Mouse (Mus musculus) right cerebral cortex, postnatal 4 days (tissue): ENCODE data around the gene Ninj2.

Experiments used
- DNase-seq: peaks from one replicate; pipeline ENCODE4 v3.0.0-alpha.2; 2022

The Ninj2 gene

DNA sequence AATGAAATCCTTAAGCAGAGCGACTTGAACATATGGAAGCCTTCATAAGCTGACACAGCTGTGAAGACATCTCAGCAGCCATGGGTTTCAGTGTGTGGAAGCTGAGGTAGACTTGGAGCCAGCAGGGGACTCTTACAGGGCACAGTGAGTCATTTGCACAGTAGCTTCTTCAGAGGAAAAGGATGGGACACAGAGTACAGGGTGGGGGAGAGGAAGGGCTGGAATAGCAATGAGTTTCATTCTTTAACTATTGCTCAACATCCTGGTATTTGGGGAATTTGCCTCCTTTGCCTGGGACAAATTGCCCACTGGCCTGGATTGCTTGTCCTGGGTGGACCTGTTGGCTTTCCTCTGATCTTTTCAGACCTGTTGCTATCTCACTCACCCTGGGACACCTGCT is 52.3 kb downstream of the Ninj2 start:
- no peak for DNase-seq

DNA sequence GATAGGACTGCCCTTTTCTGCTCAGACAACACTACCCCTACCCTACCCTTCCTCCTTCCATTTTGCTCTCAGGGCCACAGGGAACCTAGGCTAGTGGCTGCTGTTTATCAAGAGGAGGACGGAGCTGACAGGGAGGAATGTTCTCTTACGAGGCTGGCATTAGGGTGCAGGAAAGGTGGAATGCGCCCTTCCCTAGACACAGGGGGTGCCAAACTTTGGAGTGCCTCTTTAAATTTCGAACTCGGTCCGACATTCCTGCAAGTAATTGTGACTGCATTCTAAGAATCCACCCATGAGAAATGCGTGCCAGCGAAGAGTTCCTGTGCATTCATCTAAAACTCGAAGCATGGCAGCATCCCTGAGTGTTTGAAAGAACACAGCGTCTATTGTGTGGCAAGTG is 53.5 kb downstream of the Ninj2 start:
- DNase-seq, result no peak

DNA sequence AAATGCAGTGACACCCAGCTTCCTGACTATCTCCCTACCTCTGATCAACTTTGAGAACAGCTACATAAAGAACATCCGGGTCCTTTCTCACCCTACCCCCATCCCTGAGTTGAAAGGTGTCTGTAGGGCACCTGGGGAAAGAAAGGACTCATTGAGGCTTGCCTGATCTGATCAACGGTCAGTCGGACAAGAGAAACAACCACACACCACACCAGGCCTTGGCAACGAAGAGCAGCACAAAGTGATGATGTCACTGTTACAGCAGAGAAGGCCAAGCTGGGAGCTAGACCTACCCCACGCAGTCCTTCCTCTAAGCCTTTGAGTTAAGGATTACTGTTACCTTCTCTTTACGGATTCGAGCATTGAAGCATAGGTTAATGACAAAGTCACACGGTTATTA is 54.3 kb downstream of the Ninj2 start:
- no peak for DNase-seq

DNA sequence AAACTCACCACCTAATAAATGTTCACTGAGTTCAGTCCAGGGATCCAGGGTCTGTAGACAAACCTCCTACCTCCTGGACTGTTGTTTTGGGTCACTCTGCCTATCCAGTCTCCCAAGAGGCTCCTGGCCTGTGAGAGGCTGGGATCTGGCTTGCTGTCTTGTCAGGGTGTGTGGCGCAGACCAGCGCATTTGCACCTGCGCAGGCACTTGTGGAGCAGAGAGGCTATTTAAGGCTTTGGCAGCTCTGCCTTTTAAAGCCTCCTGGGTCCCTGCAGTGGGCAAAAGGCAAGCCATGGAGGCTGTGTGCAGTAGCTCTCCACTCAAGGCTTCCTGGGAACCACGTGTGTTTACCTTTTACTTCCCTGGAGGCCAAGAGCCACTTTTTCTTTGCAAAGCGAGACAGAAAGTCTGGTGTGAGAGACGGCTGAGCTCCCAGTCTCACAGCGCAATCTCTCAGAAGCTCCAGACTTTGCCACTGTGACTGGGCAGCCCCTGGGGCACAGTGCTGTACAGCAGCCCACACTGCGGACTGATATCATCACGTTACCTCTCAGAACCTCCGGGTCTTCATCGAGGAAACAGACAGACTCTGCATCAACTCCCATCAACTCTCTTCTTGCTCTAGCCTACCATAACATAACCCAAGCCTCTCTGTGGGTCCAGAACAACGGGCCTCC is 55.7 kb downstream of the Ninj2 start:
- no peak for DNase-seq

DNA sequence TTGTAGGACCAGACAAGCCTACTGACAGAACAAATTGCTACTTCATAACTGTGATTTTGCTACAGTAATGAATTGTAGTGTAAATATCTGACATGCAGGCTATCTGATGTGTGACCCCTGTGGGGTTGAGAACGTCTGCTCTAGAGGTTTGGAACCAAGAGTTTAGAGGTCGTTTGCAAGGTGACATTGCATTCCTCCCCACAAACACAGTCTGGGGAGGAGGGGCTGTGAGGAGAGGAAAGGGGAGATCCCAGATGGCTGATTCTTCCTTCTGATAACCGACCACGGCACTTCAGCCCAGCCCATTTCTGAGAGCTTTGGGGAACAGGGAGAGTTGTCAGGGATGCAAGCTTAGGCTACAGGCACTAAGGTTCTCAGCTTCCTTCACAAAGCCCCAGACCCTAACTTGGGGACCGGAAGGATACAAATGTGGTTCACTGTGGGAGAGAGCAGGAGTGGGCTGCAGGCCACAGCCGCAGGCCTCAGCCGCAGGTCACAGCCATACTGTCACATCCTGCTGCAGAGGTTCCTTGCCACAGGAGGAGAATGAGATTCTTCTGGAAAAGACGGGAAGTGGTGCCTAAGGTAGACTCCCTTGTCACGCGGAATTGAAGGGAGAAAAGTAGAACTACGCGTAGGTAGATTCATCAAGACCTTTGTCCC is 56.4 kb downstream of the Ninj2 start:
- no peak for DNase-seq

DNA sequence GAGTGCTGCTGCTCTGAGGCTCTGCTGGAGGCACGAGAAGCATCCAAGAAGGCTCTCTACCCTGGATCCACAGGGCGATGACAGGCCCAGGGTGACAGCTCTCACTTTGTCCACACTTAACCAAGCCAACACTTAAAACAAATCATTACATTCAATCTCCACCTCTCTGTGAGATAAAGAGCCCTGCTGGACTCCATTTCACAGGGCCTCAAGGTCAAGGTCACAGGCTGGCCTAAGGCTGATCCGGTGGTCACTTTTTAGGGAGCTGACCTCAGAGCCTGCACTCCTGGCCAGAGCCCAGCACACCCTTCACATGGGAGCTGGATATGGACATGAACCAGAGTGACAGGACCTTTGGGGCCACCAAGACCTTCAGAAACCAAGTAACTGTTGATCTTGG is 57.1 kb downstream of the Ninj2 start:
- no peak for DNase-seq

DNA sequence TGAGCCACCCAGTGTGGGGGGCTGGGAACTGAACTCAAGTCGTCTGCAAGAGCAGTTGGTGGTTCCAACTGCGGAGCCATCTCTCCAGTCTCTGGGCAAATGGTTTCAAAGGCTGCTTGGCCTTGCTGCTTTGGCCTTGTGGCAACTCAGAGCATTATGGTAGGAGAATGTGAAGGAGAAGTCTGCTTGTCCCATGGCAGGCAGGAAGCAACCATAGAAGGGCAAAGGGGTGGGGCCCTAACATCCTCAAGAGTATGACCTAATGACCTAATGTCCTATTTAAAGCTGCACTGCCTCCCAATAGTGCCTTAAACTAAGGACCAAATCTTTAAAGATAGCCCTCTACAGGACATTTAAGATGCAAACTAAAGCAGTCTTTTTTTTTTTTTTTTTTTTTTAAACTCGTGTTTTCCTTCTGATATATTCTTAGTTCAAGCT is 58.5 kb downstream of the Ninj2 start:
- DNase-seq, result no peak

DNA sequence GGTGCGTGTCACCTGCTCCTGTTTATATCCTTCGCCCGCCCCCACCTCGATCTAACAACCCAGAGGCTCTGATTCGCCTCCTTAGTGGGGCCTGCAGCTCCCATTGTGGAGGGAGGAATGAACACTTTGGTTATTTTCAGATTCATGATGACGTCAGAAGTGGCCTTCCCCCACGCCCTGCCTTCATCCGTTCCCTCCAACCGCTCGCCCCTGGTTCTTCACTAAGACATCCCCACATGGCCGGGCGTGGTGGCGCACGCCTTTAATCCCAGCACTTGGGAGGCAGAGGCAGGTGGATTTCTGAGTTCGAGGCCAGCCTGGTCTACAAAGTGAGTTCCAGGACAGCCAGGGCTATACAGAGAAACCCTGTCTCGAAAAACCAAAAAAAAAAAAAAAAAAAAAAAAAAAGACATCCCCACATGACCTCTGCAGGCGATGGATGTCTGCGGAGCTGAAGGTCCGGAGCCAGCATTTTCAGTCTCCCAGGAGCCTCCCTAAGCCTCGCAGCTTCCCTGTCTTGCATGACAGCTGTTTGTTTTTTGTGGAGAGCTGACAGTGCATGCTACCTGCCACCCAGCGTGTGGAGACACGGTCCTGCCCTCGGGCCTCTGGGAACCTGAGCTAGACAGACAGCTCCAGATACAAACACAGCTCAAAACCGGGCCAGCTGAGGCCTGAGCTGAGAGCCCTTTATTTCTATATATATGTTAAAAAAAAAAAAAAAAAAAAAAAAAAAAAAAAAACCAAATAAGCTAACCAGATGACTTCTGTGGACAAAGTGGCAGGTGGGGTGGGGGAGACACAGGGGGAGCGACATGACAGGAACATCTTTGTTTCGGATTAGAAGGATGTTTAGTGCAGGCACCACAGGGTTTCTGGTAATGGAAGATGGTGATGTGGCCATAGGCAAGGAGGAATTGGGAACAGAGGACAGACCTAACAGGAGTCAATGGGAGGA is 59.9 kb downstream of the Ninj2 start:
- DNase-seq, result no peak

DNA sequence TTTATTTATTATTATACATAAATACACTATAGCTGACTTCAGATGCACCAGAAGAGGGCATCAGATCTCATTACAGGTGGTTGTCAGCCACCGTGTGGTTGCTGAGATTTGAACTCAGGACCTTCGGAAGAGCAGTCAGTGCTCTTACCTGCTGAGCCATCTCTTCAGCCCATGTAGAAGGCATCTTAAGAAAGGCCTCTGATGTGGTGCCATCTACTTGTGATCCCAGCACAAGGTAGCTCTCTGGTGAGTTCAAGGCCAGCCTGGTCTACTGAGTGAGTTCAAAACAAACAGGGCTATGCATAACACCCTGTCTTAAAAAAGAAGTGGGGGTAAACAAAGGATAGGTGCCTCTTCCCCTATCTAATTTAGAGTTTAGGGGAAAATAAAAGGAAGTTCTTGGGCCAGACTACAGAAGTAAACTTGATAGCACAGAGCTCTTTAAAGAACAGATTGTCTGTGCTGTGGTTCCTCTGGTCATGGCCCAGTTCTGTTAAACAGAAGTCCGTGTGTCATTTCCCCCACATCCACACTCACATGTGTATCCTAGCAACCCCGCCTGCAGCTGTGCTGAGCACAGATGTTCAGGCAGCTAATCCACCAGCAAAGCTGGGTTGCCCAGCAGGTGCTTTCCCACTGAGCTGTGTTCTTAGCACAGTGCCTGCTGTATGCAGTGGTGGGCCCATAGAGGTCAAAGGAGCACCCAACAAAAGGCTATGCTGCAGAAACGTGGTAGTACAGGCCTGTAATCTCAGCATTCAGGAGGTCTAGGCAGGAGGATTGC is 61.6 kb downstream of the Ninj2 start:
- DNase-seq, result no peak

DNA sequence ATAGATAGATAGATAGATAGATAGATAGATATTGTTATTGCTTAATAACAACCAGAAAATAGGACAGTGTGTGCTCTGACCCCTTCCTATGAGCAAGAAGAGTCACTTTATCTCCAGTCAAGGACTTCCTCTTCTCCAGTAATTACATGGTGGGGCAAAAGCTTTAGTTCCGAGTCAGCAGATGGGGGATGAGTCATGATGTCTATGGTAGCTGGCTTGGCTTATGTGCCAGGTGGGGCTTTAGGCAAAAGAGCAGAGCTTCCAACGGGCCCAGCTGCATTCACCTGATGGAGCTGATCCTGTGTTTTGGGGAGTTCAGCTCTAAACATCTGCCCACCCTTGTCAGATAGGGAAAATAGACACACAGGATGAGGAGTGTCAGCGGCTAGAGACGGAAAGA is 62.4 kb downstream of the Ninj2 start:
- no peak for DNase-seq

DNA sequence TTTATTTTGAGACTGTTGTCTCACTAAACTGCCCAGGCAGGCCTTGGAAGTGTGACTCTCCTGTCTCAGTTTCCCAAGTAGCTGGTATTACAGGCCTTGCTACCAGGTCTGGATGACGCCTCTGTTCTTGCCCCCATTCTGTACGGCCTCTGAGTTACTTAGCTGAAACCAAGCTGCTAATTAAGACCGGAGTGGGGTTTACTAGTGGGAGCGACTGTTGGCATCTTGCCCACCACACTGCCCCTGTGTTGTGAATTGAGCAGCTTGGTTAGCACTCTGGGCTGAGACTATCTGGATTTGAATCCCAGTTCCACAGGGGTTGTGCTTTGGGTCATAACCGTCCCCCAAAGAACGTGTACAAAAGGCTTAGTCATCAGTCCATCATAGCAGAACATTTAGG is 64.3 kb downstream of the Ninj2 start:
- peak; percentile 30 for DNase-seq

DNA sequence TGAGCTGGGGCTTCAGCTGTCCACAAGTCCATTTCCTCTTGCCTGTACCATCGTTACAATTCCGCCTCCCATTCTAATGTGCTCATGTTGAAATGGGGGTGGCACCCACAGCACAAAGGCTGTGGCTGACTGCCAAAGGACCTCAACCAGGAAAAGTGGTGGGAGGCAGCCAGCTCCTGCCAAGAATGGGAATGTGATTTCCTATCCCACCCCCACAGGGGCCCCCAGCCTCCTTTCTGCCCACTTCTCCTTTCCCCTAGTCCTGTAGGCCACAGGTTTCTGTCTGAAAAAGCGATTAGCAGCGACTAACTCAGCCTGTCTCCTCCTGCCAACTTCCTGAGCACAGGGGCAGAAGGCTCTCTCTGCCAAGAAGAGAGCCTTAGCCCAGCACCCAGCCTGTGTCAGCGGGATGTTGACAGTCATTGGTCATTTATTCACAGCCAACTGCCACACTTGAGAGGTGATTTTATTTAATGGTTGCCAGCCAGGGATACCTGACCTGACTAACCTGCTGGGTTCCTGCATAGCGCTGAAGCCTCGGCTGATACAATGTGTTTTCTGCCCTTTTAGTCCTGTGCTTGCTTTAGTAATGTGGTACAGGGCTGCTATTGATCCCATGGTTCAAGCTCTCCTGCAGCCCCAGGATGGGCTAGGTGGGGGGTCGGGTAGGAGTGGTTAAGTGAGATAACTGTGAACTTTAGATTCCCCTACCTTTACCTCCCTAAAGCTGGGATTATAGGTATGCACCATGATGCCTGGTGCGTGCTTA is 66.2 kb downstream of the Ninj2 start:
- peak; percentile 60 for DNase-seq

DNA sequence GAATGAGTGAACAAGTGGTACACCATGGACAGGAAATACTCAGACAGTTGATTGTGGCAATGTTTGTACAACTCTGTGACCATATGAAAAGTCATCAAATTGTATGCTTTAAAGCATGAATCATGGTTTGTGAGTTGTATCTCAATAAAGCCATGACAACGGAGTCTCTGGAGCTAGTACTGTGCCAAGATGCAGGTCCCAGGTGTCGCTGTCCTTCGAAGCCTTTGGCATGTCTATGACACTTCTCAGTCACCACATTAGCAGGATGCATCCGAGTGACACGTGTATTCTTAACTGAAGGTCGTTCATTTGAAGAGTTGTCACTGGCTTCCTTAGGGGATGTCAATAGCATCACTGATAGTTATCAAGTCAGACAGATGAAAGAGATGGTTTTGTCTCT is 69.8 kb downstream of the Ninj2 start:
- DNase-seq, result no peak

DNA sequence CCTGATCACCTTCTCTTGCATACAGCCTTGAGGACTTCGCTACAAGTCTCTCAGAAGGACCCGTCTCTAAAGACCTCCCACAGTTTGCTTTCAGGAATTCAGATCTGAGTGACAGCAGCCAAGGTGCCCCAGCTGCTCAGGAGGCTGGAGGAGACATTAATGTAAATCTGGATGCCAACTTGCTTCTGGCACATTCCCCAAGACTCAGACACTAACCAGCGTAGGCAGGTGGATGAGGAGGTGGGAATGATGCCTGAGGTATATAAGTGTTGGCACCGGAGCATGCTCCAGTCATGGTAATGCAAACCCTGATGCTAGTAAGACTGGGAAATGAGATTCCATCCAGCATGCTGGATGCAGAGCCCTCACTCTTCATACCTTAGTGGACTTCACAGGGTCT is 71.6 kb downstream of the Ninj2 start:
- DNase-seq, result no peak

DNA sequence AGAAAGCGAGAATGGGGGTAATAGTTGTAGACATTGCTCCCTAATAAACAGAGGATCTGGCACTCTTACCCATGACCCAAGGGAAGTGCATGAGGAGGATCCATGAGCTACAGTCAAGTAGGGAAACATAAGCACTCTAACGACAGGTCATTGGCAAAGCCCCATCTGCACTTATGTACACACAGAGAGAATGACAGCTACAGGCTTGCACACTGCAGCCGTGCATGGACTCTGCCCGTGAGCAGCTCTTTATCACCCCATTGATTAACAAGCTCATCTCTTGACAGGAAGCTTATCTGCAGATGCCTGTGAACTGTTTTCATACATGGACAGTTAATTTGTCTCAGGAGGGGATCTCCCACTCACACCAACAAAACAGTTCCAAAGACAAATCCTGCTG is 74.4 kb downstream of the Ninj2 start:
- DNase-seq, result no peak

DNA sequence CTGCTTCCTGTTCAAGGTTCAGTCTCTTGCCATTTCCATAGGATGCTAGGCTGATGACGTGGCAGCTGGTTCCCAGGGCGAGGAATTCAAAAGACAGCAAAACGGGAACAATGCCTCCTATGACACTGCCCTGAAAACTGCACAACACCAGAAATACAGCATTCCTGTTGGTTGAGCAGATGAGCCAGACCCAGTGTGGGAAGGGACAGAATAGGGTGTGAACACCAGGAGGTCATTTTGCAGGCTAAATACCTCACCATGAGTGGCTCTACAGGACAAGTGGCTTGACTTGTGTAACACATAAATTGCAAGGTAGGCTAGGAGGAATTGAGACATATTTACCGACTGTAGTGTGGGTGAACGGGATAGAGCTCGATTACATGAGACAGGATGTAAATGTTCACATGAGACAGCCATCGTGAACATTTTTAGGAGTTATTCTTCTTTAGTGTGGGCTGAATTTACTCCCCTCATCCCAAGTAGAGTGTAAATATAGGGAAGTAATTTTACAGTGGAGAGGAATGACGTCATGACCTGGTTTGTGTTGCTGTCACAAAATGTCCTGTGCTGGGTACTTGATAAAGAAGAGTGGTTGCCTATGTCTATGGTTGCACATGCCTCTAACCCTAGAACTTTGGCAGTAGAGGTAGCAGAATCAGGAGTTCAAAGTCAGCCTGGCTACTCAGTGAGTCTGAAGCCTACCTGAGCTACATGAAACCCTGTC is 79.3 kb downstream of the Ninj2 start:
- DNase-seq, result no peak

DNA sequence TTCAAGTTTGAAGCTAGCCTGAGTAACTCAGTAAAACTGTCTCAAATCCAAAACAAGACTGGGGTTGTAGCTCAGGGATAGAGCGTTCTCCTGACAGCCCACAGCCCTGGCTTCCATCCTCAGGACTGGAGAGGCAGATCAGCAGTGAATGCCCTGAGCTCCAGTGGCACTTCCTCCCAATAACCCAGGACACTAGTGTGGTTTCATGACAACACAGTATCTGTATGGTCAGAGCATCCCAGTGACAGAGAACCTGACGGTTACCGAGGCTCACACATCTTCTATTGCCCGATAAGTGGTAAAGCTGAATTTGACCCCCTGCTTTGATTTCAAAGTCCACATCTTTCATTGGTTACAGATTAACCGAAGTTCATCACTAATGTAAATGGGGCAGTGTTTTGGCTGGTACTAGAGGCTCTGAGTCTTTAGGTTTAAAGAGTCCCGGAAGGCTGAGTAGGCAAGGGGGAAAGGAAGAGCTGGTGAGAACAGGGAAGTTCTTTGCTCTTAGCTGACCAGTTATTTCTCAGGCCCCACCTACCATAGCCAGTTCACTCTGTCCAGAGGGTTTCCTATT is 81.0 kb downstream of the Ninj2 start:
- DNase-seq, result no peak

DNA sequence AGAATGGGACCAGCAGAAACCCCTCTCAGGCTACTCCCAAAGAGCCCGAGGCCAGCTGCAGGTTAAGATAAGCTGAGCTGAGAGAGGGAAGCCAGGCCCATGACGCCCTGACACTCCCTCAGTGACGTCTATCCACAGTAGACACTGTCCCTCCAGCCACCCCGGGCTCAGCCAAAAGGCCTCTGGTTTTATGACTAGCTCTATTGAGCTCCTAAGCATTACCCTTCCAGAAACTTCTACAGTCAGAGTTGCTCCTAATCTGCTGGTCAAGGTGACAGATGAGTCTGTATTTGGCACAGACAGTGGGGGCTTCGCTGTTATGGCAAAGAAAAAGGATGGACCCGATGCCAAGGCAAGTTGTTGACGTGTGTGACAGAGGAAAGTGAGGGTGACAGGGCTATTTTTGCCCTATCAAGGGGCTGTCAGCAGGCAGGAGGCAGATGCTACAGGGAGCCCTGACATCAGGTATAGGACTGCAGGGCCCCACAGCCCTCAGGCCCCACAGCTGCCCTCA is 81.5 kb downstream of the Ninj2 start:
- no peak for DNase-seq

DNA sequence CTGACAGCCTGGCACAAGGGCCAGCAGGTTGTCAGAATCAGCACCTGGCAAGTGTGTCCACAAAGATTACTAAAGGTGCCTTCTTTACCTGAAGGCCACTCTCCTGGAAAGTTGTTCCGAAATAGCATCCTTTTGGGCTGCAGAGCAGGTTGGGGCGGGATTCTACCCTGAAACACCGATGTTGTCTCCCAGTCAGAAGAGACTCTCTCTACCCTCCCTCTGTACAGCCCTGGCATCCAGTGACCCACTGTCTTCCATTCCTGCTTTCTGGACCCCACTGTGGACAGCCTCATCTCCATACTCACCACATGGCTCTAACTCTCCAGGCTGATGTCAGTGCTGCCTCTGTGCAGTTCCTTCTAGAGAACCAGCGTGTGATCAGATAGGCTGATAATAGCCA is 82.5 kb downstream of the Ninj2 start:
- no peak for DNase-seq

DNA sequence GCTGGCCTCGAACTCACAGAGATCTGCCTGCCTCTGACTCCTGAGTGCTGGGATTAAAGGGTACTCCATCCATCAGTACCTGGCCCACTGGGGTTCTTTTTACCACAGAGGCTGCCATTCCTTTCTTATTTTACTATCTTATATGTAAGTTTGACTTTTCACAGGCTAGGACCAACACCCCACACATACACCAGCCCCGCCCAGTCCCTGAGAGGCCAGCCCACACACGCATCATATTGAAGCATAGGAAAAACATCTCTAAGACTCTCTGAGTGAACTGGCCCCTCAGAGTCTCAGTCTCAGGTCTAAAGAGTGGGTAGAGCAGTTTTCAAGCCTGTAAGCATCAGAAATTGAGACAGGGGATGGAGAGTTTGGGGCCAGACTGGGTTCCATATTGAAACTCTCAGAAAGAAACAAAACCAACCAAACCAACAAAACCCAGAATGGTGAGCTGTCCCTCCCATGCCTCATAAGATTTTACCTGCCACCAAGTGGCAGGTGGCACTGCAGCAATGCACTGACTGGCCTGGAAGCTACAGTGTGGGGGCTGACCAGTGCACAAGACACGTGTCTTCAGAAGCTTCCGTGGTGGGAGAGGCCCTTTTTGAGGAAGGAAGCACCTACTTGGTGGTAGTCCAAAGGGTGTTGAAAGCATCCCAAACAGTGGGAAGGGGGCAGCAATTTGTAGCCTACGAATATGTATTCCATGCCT is 86.0 kb downstream of the Ninj2 start:
- DNase-seq, result no peak
